Mouse (Mus musculus) right cerebral cortex, adult 18-20 months (tissue): ENCODE measurements around the gene Otogl.

ENCODE experiments used
- DNase-seq: peaks from one replicate; pipeline ENCODE4 v3.0.0; 2022; ENCODE audit warnings: mixed read lengths

Otogl gene

GRCm38 (mm10) chr10:107905274-107906034 is 6.5 kb downstream of the Otogl start:
- DNase-seq = no peak

GRCm38 (mm10) chr10:107901958-107902357 is 10.0 kb downstream of the Otogl start:
- DNase-seq = no peak

GRCm38 (mm10) chr10:107901204-107901879 is 10.6 kb downstream of the Otogl start:
- DNase-seq = no peak

GRCm38 (mm10) chr10:107899946-107900345 is 12.0 kb downstream of the Otogl start:
- no peak for DNase-seq

- DNase-seq = no peak
Measured at GRCm38 (mm10) chr10:107896158-107896557, 15.8 kb downstream of the Otogl start.

GRCm38 (mm10) chr10:107894663-107895581 is 17.0 kb downstream of the Otogl start:
- DNase-seq = no peak

GRCm38 (mm10) chr10:107890400-107890799 is 21.5 kb downstream of the Otogl start:
- DNase-seq = no peak

- DNase-seq = no peak
Measured at GRCm38 (mm10) chr10:107872542-107872941, 39.4 kb downstream of the Otogl start.

GRCm38 (mm10) chr10:107872109-107872508 is 39.8 kb downstream of the Otogl start:
- no peak for DNase-seq

- DNase-seq = no peak
Measured at GRCm38 (mm10) chr10:107870540-107870939, 41.4 kb downstream of the Otogl start.

GRCm38 (mm10) chr10:107868904-107869303 is 43.0 kb downstream of the Otogl start:
- DNase-seq = no peak

- DNase-seq = no peak
Measured at GRCm38 (mm10) chr10:107867414-107867813, 44.5 kb downstream of the Otogl start.

- DNase-seq = no peak
Measured at GRCm38 (mm10) chr10:107860235-107860917, 51.6 kb downstream of the Otogl start.

- DNase-seq = no peak
Measured at GRCm38 (mm10) chr10:107859220-107859619, 52.7 kb downstream of the Otogl start.

- DNase-seq = peak; percentile 44
Measured at GRCm38 (mm10) chr10:107858684-107859083, 53.2 kb downstream of the Otogl start.

GRCm38 (mm10) chr10:107844906-107845305 is 67.0 kb downstream of the Otogl start:
- DNase-seq = no peak

GRCm38 (mm10) chr10:107834452-107835239 is 77.3 kb downstream of the Otogl start:
- DNase-seq = no peak

- DNase-seq = no peak
Measured at GRCm38 (mm10) chr10:107829151-107829550, 82.8 kb downstream of the Otogl start.

GRCm38 (mm10) chr10:107813814-107814483 is 98.0 kb downstream of the Otogl start:
- DNase-seq = peak; percentile 4

GRCm38 (mm10) chr10:107810649-107811398 is 101.1 kb downstream of the Otogl start:
- no peak for DNase-seq
